ENCODE assay signal across 32 mouse cellular contexts in genomic region chr1:38254426-38254825, GRCm38 (mm10).
"Had no signal": no experiment of that assay in that cellular context is flagged by ENCODE, and none has a peak within 500 bp of the region (broad histone marks: within the 10 kb centered on the region; RNA-seq: fewer than 3 reads in every experiment).

No protein-coding gene starts in this region.

- DNase-seq: left cerebral cortex, postnatal 4 days; liver; liver, embryonic 13.5 days; liver, postnatal 0 days; lung, adult 18-20 months; lung, adult 2 months; lung, embryonic 14.5 days; lung, postnatal 10 days; lung, postnatal 14 days; lung, postnatal 36 days; lung, postnatal 4 days; midbrain, embryonic 14.5 days had no signal

- H3K36me3 ChIP-seq: limb, embryonic 15.5 days; liver, embryonic 12.5 days; liver, embryonic 13.5 days; liver, embryonic 15.5 days; lung, embryonic 15.5 days; midbrain, embryonic 10.5 days; midbrain, embryonic 12.5 days; midbrain, embryonic 13.5 days; midbrain, embryonic 15.5 days; neural tube, embryonic 12.5 days; neural tube, embryonic 13.5 days had no signal

- H3K9me3 ChIP-seq: limb, embryonic 10.5 days; limb, embryonic 12.5 days; limb, embryonic 13.5 days; limb, embryonic 15.5 days; liver, embryonic 12.5 days; liver, embryonic 13.5 days; liver, embryonic 15.5 days; lung, embryonic 15.5 days; megakaryocyte, embryonic 14.5 days; midbrain, embryonic 10.5 days; midbrain, embryonic 12.5 days; midbrain, embryonic 13.5 days; midbrain, embryonic 15.5 days; neural tube, embryonic 12.5 days; neural tube, embryonic 13.5 days had no signal

- H3K27ac ChIP-seq: limb, embryonic 10.5 days; limb, embryonic 12.5 days; limb, embryonic 13.5 days; limb, embryonic 15.5 days; liver, embryonic 12.5 days; liver, embryonic 13.5 days; liver, embryonic 14.5 days; liver, embryonic 15.5 days; lung, embryonic 15.5 days; macrophage; midbrain, embryonic 10.5 days; midbrain, embryonic 12.5 days; midbrain, embryonic 13.5 days; midbrain, embryonic 15.5 days; neural tube, embryonic 12.5 days; neural tube, embryonic 13.5 days had no signal

- H3K4me2 ChIP-seq: limb, embryonic 12.5 days; limb, embryonic 13.5 days; limb, embryonic 15.5 days; liver, embryonic 11.5 days; liver, embryonic 12.5 days; liver, embryonic 13.5 days; liver, embryonic 15.5 days; lung, embryonic 14.5 days; lung, embryonic 15.5 days; midbrain, embryonic 12.5 days; midbrain, embryonic 13.5 days; midbrain, embryonic 15.5 days; neural tube, embryonic 12.5 days; neural tube, embryonic 13.5 days had no signal

- H3K27me3 ChIP-seq: limb, embryonic 12.5 days; limb, embryonic 13.5 days; liver, embryonic 12.5 days; liver, embryonic 13.5 days; liver, embryonic 15.5 days; lung, embryonic 15.5 days; midbrain, embryonic 12.5 days; midbrain, embryonic 13.5 days; midbrain, embryonic 15.5 days; neural tube, embryonic 12.5 days; neural tube, embryonic 13.5 days had no signal

- H3K9ac ChIP-seq: limb, embryonic 12.5 days; limb, embryonic 13.5 days; limb, embryonic 15.5 days; liver, embryonic 12.5 days; liver, embryonic 13.5 days; liver, embryonic 14.5 days; liver, embryonic 15.5 days; liver, postnatal 0 days; lung, embryonic 14.5 days; lung, embryonic 15.5 days; midbrain, embryonic 12.5 days; midbrain, embryonic 13.5 days; midbrain, embryonic 15.5 days; neural tube, embryonic 12.5 days; neural tube, embryonic 13.5 days had no signal

- H3K4me3 ChIP-seq: limb, embryonic 10.5 days; limb, embryonic 12.5 days; limb, embryonic 13.5 days; limb, embryonic 15.5 days; liver, embryonic 12.5 days; liver, embryonic 13.5 days; liver, embryonic 15.5 days; lung, embryonic 15.5 days; megakaryocyte, embryonic 14.5 days; midbrain, embryonic 10.5 days; midbrain, embryonic 12.5 days; midbrain, embryonic 13.5 days; midbrain, embryonic 15.5 days; myocyte; neural tube, embryonic 12.5 days; neural tube, embryonic 13.5 days had no signal

- ATAC-seq: liver, embryonic 12.5 days; liver, postnatal 0 days; lung, postnatal 0 days; midbrain, embryonic 13.5 days; midbrain, embryonic 15.5 days; midbrain, embryonic 16.5 days had no signal

- H3K4me1 ChIP-seq: liver, embryonic 12.5 days; liver, embryonic 13.5 days; liver, embryonic 15.5 days; midbrain, embryonic 12.5 days; neural tube, embryonic 12.5 days had no signal
